Mouse (Mus musculus) T-cell, adult 66 days (primary cell): ENCODE data around the gene Gm10972. TPM values are rescaled to one million over a fixed set of nuclear protein-coding genes. Genes with fewer than 3 reads are reported as not detected.

Experiments used
- total RNA-seq, 2 experiments: library from RNA; stranded (reverse); gene quantifications; 3 replicates in 1 of 2; 4 replicates in 1 of 2; pipeline ENCODE4 v1.2.4; 2023

The Gm10972 gene
- total RNA-seq = not detected

GRCm38 (mm10) chr3:94642495-94643162 lies at the start of gene Gm10972:
Gm10972 (plus strand) TSS chr3:94643112.

GRCm38 (mm10) chr3:94658740-94659095 lies 15.8 kb downstream of the Gm10972 start, which contains the start of gene Tuft1:
Tuft1 (minus strand) TSS chr3:94658872.

Other genes starting within 250 kb of the Gm10972 start
- under 1 TPM; 0.52 to 0.56 TPM for gene Lingo4, start 244.6 kb upstream of the Gm10972 start, total RNA-seq
- 1 to 10 TPM; 5.6 to 6.8 TPM for gene Tdrkh, start 229.8 kb upstream of the Gm10972 start, total RNA-seq
- 10 to 100 TPM; 66.8 to 68.7 TPM for gene Mrpl9, start 199.8 kb upstream of the Gm10972 start, total RNA-seq
- gene Oaz3, start 199.2 kb upstream of the Gm10972 start, total RNA-seq = under 1 TPM in 1 of 2 experiments, not detected in 1; 0.44 TPM
- gene Celf3, start 164.8 kb upstream of the Gm10972 start, total RNA-seq = not detected
- gene Riiad1, start 162.8 kb upstream of the Gm10972 start, total RNA-seq = 1 to 10 TPM in 1 of 2 experiments, not detected in 1; 1.8 TPM
- 10 to 100 TPM; 36.3 to 39.2 TPM for gene Snx27, start 60.4 kb upstream of the Gm10972 start, total RNA-seq
- 1 to 10 TPM; 2.8 to 4.2 TPM for gene Tuft1, start 15.8 kb downstream of the Gm10972 start, total RNA-seq
- not detected for gene Selenbp2, start 50.4 kb downstream of the Gm10972 start, total RNA-seq
- under 1 TPM; 0.64 to 0.95 TPM for gene Cgn, start 143.4 kb downstream of the Gm10972 start, total RNA-seq
- gene Pogz, start 194.5 kb downstream of the Gm10972 start, total RNA-seq = 10 to 100 TPM; 78.1 to 89.3 TPM
- gene Psmb4, start 243.8 kb downstream of the Gm10972 start, total RNA-seq = 100 to 1,000 TPM; 239 to 265 TPM